Mouse (Mus musculus) embryonic fibroblast, embryonic 13.5 days (primary cell): ENCODE data around the gene Elovl7.

Source experiments
- CTCF ChIP-seq: IDR thresholded peaks from 2 replicates; pipeline ENCODE4 v1.5.1; 2011; ENCODE audit warnings: mild to moderate bottlenecking, control low read depth, low read length, moderate library complexity, borderline replicate concordance; ENCODE audit not compliant: insufficient read depth
- POLR2A ChIP-seq: IDR thresholded peaks from 2 replicates; pipeline ENCODE4 v1.6.1; 2011; ENCODE audit warnings: low read depth, mild to moderate bottlenecking, control low read depth, low read length, moderate library complexity

- TF ChIP-seq CTCF (no peak), POLR2A (no peak)
Measured at GRCm38 (mm10) chr13:108267841-108268634, 53.8 kb downstream of the Elovl7 start.
